Mouse (Mus musculus) myocyte (in vitro differentiated cells): Measurements from ENCODE around the gene R3hdm4. TPM values are rescaled to one million over a fixed set of nuclear protein-coding genes. Genes with fewer than 3 reads are reported as not detected.

Source experiments
- H3K27me3 ChIP-seq: one replicate; pipeline ENCODE4 v1.6.1; 2011; ENCODE audit not compliant: control insufficient read depth, insufficient read depth, insufficient read length
- H3K36me3 ChIP-seq: one replicate; pipeline ENCODE4 v1.6.1; 2011; ENCODE audit not compliant: control insufficient read depth, insufficient read depth
- H3K4me2 ChIP-seq: one replicate; pipeline ENCODE4 v1.6.1; 2011; ENCODE audit warnings: low read depth, control low read depth
- H3K4me3 ChIP-seq: one replicate; pipeline ENCODE4 v1.5.1; 2011; ENCODE audit warnings: mild to moderate bottlenecking, control low read depth, moderate library complexity
- H3K79me2 ChIP-seq: one replicate; pipeline ENCODE4 v1.6.1; 2011; ENCODE audit not compliant: control insufficient read depth, insufficient read depth
- H3ac ChIP-seq: one replicate; pipeline ENCODE4 v1.6.1; 2011; ENCODE audit not compliant: control insufficient read depth, insufficient read length
- CEBPB ChIP-seq: IDR thresholded peaks from 2 replicates; pipeline ENCODE4 v1.6.1; 2011; ENCODE audit warnings: mild to moderate bottlenecking, moderate library complexity; ENCODE audit not compliant: poor library complexity, insufficient read depth, severe bottlenecking
- E2F4 ChIP-seq: IDR thresholded peaks from one replicate; pipeline ENCODE4 v1.6.1; 2011; ENCODE audit warnings: mild to moderate bottlenecking, control low read depth, moderate library complexity; ENCODE audit not compliant: insufficient read depth
- MAX ChIP-seq: IDR thresholded peaks from one replicate; pipeline ENCODE4 v1.6.1; 2011; ENCODE audit warnings: low read depth, mild to moderate bottlenecking, control low read depth
- MYOD1 ChIP-seq, 3 experiments: IDR thresholded peaks; one replicate each; pipeline ENCODE4 v1.6.1; 2011; ENCODE audit warnings: control low read depth in 2 of 3, low read depth in 2 of 3, mild to moderate bottlenecking in 2 of 3, moderate library complexity in 1 of 3; ENCODE audit not compliant: insufficient read length in 2 of 3, control insufficient read depth in 1 of 3
- MYOG ChIP-seq, 3 experiments: IDR thresholded peaks; one replicate each; pipeline ENCODE4 v1.6.1; 2011; ENCODE audit warnings: control low read depth in 2 of 3, low read depth in 2 of 3, mild to moderate bottlenecking in 2 of 3; ENCODE audit not compliant: insufficient read length in 2 of 3, control insufficient read depth in 1 of 3, insufficient read depth in 1 of 3
- POLR2A ChIP-seq: IDR thresholded peaks from one replicate; pipeline ENCODE4 v1.6.1; 2011; ENCODE audit warnings: low read depth, mild to moderate bottlenecking, control low read depth, moderate library complexity; ENCODE audit not compliant: insufficient read length
- POLR2AphosphoS2 ChIP-seq: IDR thresholded peaks from one replicate; pipeline ENCODE4 v1.6.1; 2011; ENCODE audit warnings: low read depth, control low read depth; ENCODE audit not compliant: insufficient read length
- REST ChIP-seq: IDR thresholded peaks from one replicate; pipeline ENCODE4 v1.6.1; 2011; ENCODE audit warnings: mild to moderate bottlenecking, control low read depth, moderate library complexity; ENCODE audit not compliant: insufficient read depth, insufficient read length
- SRF ChIP-seq: IDR thresholded peaks from one replicate; pipeline ENCODE4 v1.6.1; 2011; ENCODE audit warnings: low read depth; ENCODE audit not compliant: control insufficient read depth, insufficient read length
- TCF12 ChIP-seq: IDR thresholded peaks from one replicate; pipeline ENCODE4 v1.6.1; 2011; ENCODE audit warnings: mild to moderate bottlenecking, control low read depth; ENCODE audit not compliant: poor library complexity, insufficient read depth, severe bottlenecking
- TCF3 ChIP-seq: IDR thresholded peaks from one replicate; pipeline ENCODE4 v1.6.1; 2011; ENCODE audit warnings: low read depth, control low read depth; ENCODE audit not compliant: insufficient read length
- USF1 ChIP-seq: IDR thresholded peaks from one replicate; pipeline ENCODE4 v1.6.1; 2011; ENCODE audit warnings: low read depth, mild to moderate bottlenecking, control low read depth, moderate library complexity
- polyA plus RNA-seq: library from polyadenylated mRNA; unstranded; fragments of >200 nt; fragmentation: generic; extraction: Trizol; gene quantifications from one replicate; pipeline ENCODE4 v1.2.1, GENCODE M21; 2012; ENCODE audit warnings: missing spikeins

Gene R3hdm4
- polyA plus RNA-seq, 1 experiment, result 69.0 TPM

DNA sequence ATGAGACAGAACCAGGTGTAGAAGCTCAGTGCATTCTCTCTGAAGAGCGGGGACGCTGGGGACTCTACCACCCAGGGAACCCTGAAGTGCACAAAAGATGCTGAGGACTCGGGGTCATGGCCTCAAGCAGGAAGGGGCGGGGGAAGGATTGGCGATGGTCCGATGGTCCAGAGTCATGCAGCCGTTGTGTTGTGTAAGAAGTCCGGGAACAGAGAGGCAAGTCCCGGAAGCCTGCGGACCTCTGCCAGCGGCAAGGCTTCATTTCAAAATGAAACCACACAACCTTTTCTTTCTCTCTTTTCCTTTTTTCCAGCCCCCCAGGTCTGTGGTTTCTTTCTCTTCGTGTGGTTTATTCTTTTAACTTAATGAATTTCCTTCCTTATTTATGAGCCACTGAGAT lies 43.3 kb downstream of the R3hdm4 start:
- Histone ChIP-seq H3K4me2 (no peak overlapping the region), H3K4me3 (no peak overlapping the region), H3K79me2 (no peaks in the 10 kb centered on the region), H3K36me3 (no peaks in the 10 kb centered on the region), H3ac (no peak overlapping the region), H3K27me3 (no peaks in the 10 kb centered on the region)
- TF ChIP-seq MYOG (IDR thresholded peaks at IDR 0.05; ENCODE audit: control insufficient read depth in 1 of 3, insufficient read depth in 1 of 3, insufficient read length in 2 of 3, low read depth in 2 of 3), result no peak
- no peak for TF ChIP-seq E2F4
- no peak for TF ChIP-seq MYOD1 (IDR thresholded peaks at IDR 0.05; ENCODE audit: control insufficient read depth in 1 of 3, insufficient read length in 2 of 3, low read depth in 2 of 3)
- TF ChIP-seq CEBPB, result no peak
- TF ChIP-seq TCF12, result no peak
- no peak for TF ChIP-seq POLR2AphosphoS2
- no peak for TF ChIP-seq POLR2A
- TF ChIP-seq MAX, result no peak
- no peak for TF ChIP-seq REST
- no peak for TF ChIP-seq SRF
- no peak for TF ChIP-seq TCF3
- TF ChIP-seq USF1, result no peak

DNA sequence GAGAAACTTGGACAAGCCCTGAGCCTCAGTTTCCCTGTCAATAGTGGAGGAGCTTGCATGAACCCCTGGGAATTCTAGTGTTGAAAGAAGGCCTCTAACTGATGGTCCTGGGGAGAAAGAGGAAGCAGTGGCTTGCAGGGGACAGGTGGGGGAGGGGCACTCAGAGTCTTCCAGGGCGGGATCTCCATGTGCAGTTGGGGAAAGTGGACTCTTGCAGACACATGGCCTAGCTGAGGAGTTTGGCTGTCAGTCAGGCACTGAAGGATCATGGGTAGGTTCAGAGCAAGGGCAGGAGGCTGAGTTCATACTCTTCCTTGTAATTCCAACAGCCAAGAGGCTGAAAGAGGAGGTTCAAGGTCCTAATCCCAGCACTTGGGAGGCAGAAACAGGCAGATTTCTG lies 43.8 kb downstream of the R3hdm4 start:
- H3K36me3 ChIP-seq, result no peaks in the 10 kb centered on the region
- no peaks in the 10 kb centered on the region for H3K27me3 ChIP-seq
- no peak overlapping the region for H3K4me2 ChIP-seq
- TF ChIP-seq USF1, result no peak
- no peak for TF ChIP-seq MYOG (IDR thresholded peaks at IDR 0.05; ENCODE audit: control insufficient read depth in 1 of 3, insufficient read depth in 1 of 3, insufficient read length in 2 of 3, low read depth in 2 of 3)
- no peak for TF ChIP-seq MAX
- TF ChIP-seq MYOD1 (IDR thresholded peaks at IDR 0.05; ENCODE audit: control insufficient read depth in 1 of 3, insufficient read length in 2 of 3, low read depth in 2 of 3), result no peak
- TF ChIP-seq REST, result no peak
- no peak for TF ChIP-seq POLR2AphosphoS2
- no peak for TF ChIP-seq SRF
- no peak for TF ChIP-seq TCF12
- TF ChIP-seq E2F4, result no peak
- no peak for TF ChIP-seq TCF3
- TF ChIP-seq CEBPB, result no peak
- TF ChIP-seq POLR2A, result no peak
- H3K79me2 ChIP-seq, result no peaks in the 10 kb centered on the region
- no peak overlapping the region for H3ac ChIP-seq
- H3K4me3 ChIP-seq, result no peak overlapping the region

DNA sequence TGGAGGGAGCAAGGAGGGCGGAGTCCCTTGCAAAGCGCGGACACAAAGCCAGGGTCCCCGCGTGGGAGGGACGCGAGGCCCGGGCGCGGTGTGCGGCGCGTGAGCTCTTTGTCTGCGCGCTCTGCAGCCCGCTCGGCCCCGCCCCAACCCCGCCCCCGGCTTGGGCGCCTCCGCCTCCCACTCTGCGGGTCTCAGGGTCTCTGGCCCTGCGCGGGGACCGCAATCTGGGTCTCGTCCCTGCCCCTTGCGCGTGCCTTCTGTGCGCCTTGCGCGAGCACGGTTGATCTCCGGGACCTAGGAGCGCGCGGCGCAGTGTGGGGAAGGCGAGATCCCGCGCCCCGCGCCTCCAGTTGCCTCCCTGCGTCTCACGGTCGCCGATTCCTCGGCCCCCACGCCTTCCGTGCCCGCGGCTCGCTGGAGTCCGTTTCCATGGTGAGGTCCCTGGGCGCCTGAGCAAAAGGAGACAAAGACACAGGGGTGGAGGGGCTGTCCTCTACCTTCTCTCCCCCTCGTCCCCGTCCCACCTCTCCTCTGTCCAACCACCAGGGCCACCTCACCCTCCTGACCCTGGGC lies 46.6 kb downstream of the R3hdm4 start, which contains the start of the genes Prtn3 and Plppr3:
Gene Prtn3 (plus strand): TSS at position 187 of the 573 bp plus-strand sequence.
Gene Plppr3 (minus strand): TSS at position 345 of the 573 bp plus-strand sequence.
- peak within 1 kb of the TSS; percentile 92 for H3K4me2 ChIP-seq
- no peaks in the 10 kb centered on the region for H3K27me3 ChIP-seq
- H3K36me3 ChIP-seq, result no peaks in the 10 kb centered on the region
- no peaks in the 10 kb centered on the region for H3K79me2 ChIP-seq
- TF ChIP-seq CEBPB (no peak), POLR2AphosphoS2 (no peak), TCF3 (no peak), REST (no peak)
- H3ac ChIP-seq, result peak within 1 kb of the TSS; percentile 1
- H3K4me3 ChIP-seq, result peak within 1 kb of the TSS; percentile 12

DNA sequence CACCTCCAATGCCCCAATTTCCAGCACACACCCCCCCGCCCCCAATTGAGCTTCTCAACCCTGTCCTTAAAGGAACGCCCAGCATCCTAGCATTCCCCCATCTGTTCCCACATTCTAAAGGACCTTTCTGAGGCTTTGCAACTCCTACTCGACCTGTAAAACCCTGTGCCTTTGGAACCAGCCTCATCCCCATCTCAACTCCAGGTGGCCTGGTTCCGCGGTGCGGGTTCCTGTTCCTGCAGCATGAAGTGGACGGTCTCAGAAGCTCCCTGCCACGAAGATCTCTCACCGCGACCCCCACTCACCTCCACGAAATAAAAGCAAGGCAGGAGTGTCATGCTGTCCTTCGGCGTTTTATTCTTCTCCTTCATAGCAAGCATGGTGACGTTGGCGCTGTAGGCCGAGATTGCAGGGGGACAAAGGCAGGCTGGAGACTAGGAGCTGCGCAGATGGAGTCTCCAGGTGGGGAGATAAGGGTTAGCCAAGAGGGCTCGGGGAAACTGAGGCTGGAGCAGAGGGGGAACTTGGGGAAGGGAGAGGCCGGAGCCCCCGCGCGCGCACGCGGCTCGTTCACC lies 47.2 kb downstream of the R3hdm4 start:
- Histone ChIP-seq H3K4me3 (peak overlapping the region; percentile 12), H3K4me2 (peak overlapping the region; percentile 92), H3K36me3 (no peaks in the 10 kb centered on the region), H3ac (peak overlapping the region; percentile 1), H3K79me2 (no peaks in the 10 kb centered on the region), H3K27me3 (no peaks in the 10 kb centered on the region)
- no peak for TF ChIP-seq POLR2AphosphoS2
- no peak for TF ChIP-seq MAX
- no peak for TF ChIP-seq MYOD1 (IDR thresholded peaks at IDR 0.05; ENCODE audit: control insufficient read depth in 1 of 3, insufficient read length in 2 of 3, low read depth in 2 of 3)
- no peak for TF ChIP-seq CEBPB
- TF ChIP-seq TCF3, result no peak
- TF ChIP-seq MYOG (IDR thresholded peaks at IDR 0.05; ENCODE audit: control insufficient read depth in 1 of 3, insufficient read depth in 1 of 3, insufficient read length in 2 of 3, low read depth in 2 of 3), result no peak
- no peak for TF ChIP-seq USF1
- no peak for TF ChIP-seq E2F4
- no peak for TF ChIP-seq SRF
- TF ChIP-seq REST, result no peak
- no peak for TF ChIP-seq POLR2A
- no peak for TF ChIP-seq TCF12

DNA sequence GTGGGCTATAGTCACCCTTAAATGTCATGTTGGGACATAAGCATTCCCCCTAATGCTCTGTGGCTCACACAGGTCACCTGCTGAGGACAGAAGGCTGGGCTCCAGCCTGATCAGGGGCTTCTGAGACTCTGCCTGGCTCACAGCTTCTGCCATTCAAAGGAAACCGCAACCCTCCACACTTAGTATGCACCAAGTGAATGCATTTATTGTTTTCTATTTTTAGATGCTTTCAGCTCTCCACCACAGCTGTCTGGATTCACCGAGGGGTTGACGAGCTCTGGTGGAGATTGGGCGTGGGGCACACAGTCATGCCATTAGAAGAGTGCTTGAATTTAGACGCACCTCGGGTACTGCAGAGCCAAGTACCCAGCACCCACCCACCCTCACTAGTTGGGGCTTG lies 47.7 kb downstream of the R3hdm4 start:
- TF ChIP-seq REST, result no peak
- TF ChIP-seq USF1, result no peak
- no peak for TF ChIP-seq TCF3
- no peak for TF ChIP-seq TCF12
- peak in 1 of 3 experiments; percentile 17 for TF ChIP-seq MYOD1 (IDR thresholded peaks at IDR 0.05; ENCODE audit: control insufficient read depth in 1 of 3, insufficient read length in 2 of 3, low read depth in 2 of 3)
- no peak for TF ChIP-seq E2F4
- TF ChIP-seq CEBPB, result no peak
- peak in 1 of 3 experiments; percentile 34 for TF ChIP-seq MYOG (IDR thresholded peaks at IDR 0.05; ENCODE audit: control insufficient read depth in 1 of 3, insufficient read depth in 1 of 3, insufficient read length in 2 of 3, low read depth in 2 of 3)
- no peak for TF ChIP-seq SRF
- TF ChIP-seq POLR2AphosphoS2, result no peak
- no peak for TF ChIP-seq POLR2A
- Histone ChIP-seq H3K79me2 (no peaks in the 10 kb centered on the region), H3K27me3 (no peaks in the 10 kb centered on the region), H3ac (no peak overlapping the region), H3K36me3 (no peaks in the 10 kb centered on the region), H3K4me2 (peak overlapping the region; percentile 92), H3K4me3 (peak overlapping the region; percentile 12)
